Mouse (Mus musculus) small intestine, adult 2 months (tissue): ENCODE data around the gene 4933424G06Rik.

Source experiments
- CTCF ChIP-seq: fragments of 200-500 bp; IDR thresholded peaks from 2 replicates; pipeline ENCODE4 v1.5.1; 2012; ENCODE audit warnings: low read depth, mild to moderate bottlenecking, control low read depth, inconsistent platforms, low read length, moderate library complexity, mixed read lengths; ENCODE audit not compliant: insufficient replicate concordance, insufficient read length; ENCODE audit errors: extremely low read depth
- POLR2A ChIP-seq: fragments of 200-500 bp; IDR thresholded peaks from 2 replicates; pipeline ENCODE4 v1.6.1; 2012; ENCODE audit warnings: low read depth, mild to moderate bottlenecking, control low read depth, inconsistent platforms, low read length, moderate library complexity

- TF ChIP-seq CTCF (no peak), POLR2A (no peak)
Observed at GRCm38 (mm10) chr1:36772198-36772934, 62.4 kb downstream of the 4933424G06Rik start.
